Mouse (Mus musculus) myocyte (in vitro differentiated cells): ENCODE data around the gene Arid5b. TPM values are rescaled to one million over a fixed set of nuclear protein-coding genes. Genes with fewer than 3 reads are reported as not detected.
A peak's percentile ranks its signal among the peaks of the same experiment; 100 is the strongest.

Experiments used
- H3K27me3 ChIP-seq: one replicate; pipeline ENCODE4 v1.6.1; 2011; ENCODE audit not compliant: control insufficient read depth, insufficient read depth, insufficient read length
- H3K36me3 ChIP-seq: one replicate; pipeline ENCODE4 v1.6.1; 2011; ENCODE audit not compliant: control insufficient read depth, insufficient read depth
- H3K4me2 ChIP-seq: one replicate; pipeline ENCODE4 v1.6.1; 2011; ENCODE audit warnings: low read depth, control low read depth
- H3K4me3 ChIP-seq: one replicate; pipeline ENCODE4 v1.5.1; 2011; ENCODE audit warnings: mild to moderate bottlenecking, control low read depth, moderate library complexity
- H3K79me2 ChIP-seq: one replicate; pipeline ENCODE4 v1.6.1; 2011; ENCODE audit not compliant: control insufficient read depth, insufficient read depth
- H3ac ChIP-seq: one replicate; pipeline ENCODE4 v1.6.1; 2011; ENCODE audit not compliant: control insufficient read depth, insufficient read length
- CEBPB ChIP-seq: IDR thresholded peaks from 2 replicates; pipeline ENCODE4 v1.6.1; 2011; ENCODE audit warnings: mild to moderate bottlenecking, moderate library complexity; ENCODE audit not compliant: poor library complexity, insufficient read depth, severe bottlenecking
- E2F4 ChIP-seq: IDR thresholded peaks from one replicate; pipeline ENCODE4 v1.6.1; 2011; ENCODE audit warnings: mild to moderate bottlenecking, control low read depth, moderate library complexity; ENCODE audit not compliant: insufficient read depth
- MAX ChIP-seq: IDR thresholded peaks from one replicate; pipeline ENCODE4 v1.6.1; 2011; ENCODE audit warnings: low read depth, mild to moderate bottlenecking, control low read depth
- MYOD1 ChIP-seq, 3 experiments: IDR thresholded peaks; one replicate each; pipeline ENCODE4 v1.6.1; 2011; ENCODE audit warnings: control low read depth in 2 of 3, low read depth in 2 of 3, mild to moderate bottlenecking in 2 of 3, moderate library complexity in 1 of 3; ENCODE audit not compliant: insufficient read length in 2 of 3, control insufficient read depth in 1 of 3
- MYOG ChIP-seq, 3 experiments: IDR thresholded peaks; one replicate each; pipeline ENCODE4 v1.6.1; 2011; ENCODE audit warnings: control low read depth in 2 of 3, low read depth in 2 of 3, mild to moderate bottlenecking in 2 of 3; ENCODE audit not compliant: insufficient read length in 2 of 3, control insufficient read depth in 1 of 3, insufficient read depth in 1 of 3
- POLR2A ChIP-seq: IDR thresholded peaks from one replicate; pipeline ENCODE4 v1.6.1; 2011; ENCODE audit warnings: low read depth, mild to moderate bottlenecking, control low read depth, moderate library complexity; ENCODE audit not compliant: insufficient read length
- POLR2AphosphoS2 ChIP-seq: IDR thresholded peaks from one replicate; pipeline ENCODE4 v1.6.1; 2011; ENCODE audit warnings: low read depth, control low read depth; ENCODE audit not compliant: insufficient read length
- REST ChIP-seq: IDR thresholded peaks from one replicate; pipeline ENCODE4 v1.6.1; 2011; ENCODE audit warnings: mild to moderate bottlenecking, control low read depth, moderate library complexity; ENCODE audit not compliant: insufficient read depth, insufficient read length
- SRF ChIP-seq: IDR thresholded peaks from one replicate; pipeline ENCODE4 v1.6.1; 2011; ENCODE audit warnings: low read depth; ENCODE audit not compliant: control insufficient read depth, insufficient read length
- TCF12 ChIP-seq: IDR thresholded peaks from one replicate; pipeline ENCODE4 v1.6.1; 2011; ENCODE audit warnings: mild to moderate bottlenecking, control low read depth; ENCODE audit not compliant: poor library complexity, insufficient read depth, severe bottlenecking
- TCF3 ChIP-seq: IDR thresholded peaks from one replicate; pipeline ENCODE4 v1.6.1; 2011; ENCODE audit warnings: low read depth, control low read depth; ENCODE audit not compliant: insufficient read length
- USF1 ChIP-seq: IDR thresholded peaks from one replicate; pipeline ENCODE4 v1.6.1; 2011; ENCODE audit warnings: low read depth, mild to moderate bottlenecking, control low read depth, moderate library complexity
- polyA plus RNA-seq: library from polyadenylated mRNA; unstranded; fragments of >200 nt; fragmentation: generic; extraction: Trizol; gene quantifications from one replicate; pipeline ENCODE4 v1.2.1, GENCODE M21; 2012; ENCODE audit warnings: missing spikeins

Gene Arid5b
- 7.7 TPM for polyA plus RNA-seq

DNA sequence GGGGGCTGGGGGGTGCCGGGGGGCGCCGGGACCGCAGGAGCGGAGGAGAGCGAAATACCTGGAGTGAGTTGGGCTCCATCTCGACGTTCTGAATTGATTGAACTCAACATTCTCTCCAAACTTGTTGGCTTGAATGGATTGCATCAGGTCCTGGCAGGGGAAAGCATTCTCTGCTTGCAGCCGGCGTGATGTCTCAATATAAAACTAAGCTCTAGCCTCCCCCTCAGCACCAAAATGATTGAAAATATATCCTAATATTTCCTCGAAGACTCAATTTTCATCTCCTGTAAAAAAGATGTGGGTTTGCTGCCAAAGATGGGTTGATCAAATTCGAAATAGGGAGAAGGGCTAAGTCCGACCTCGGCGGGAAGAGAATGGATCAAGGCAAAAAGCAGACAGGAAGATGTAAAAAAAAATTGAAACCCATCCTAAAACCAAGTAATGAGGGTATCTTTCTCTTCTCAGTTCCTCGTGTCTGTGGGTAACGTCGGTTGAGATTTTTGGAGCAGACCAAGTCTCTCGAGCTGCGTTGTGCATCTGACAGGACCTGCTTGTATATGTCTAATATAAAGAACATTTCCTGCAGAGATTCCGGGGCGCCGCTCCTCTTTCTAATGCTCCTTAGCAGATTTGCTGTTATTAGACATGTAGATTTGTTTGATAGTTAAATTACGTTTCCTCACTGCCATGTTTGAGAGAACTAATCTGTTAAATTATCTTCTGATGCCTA, at the start of gene Arid5b:
Gene Arid5b (minus strand): TSS at position 109 of the 730 bp plus-strand sequence.
- H3ac ChIP-seq = no peak within 1 kb of the TSS
- peak within 1 kb of the TSS; percentile 88 for H3K4me2 ChIP-seq
- H3K4me3 ChIP-seq = peak within 1 kb of the TSS; percentile 77
- peaks cover 9% of the 10 kb centered on the region for H3K36me3 ChIP-seq
- H3K27me3 ChIP-seq = no peaks in the 10 kb centered on the region
- H3K79me2 ChIP-seq = peaks cover 23% of the 10 kb centered on the region
- TF ChIP-seq POLR2A (peak; percentile 58), REST (no peak), POLR2AphosphoS2 (peak; percentile 70)

GRCm38 (mm10) chr10:68325378-68325777, 46.8 kb upstream of the Arid5b start:
- H3ac ChIP-seq = no peak overlapping the region
- H3K79me2 ChIP-seq = no peaks in the 10 kb centered on the region
- H3K36me3 ChIP-seq = no peaks in the 10 kb centered on the region
- no peak for TF ChIP-seq CEBPB
- no peak overlapping the region for H3K4me2 ChIP-seq
- H3K27me3 ChIP-seq = no peaks in the 10 kb centered on the region
- H3K4me3 ChIP-seq = no peak overlapping the region

DNA sequence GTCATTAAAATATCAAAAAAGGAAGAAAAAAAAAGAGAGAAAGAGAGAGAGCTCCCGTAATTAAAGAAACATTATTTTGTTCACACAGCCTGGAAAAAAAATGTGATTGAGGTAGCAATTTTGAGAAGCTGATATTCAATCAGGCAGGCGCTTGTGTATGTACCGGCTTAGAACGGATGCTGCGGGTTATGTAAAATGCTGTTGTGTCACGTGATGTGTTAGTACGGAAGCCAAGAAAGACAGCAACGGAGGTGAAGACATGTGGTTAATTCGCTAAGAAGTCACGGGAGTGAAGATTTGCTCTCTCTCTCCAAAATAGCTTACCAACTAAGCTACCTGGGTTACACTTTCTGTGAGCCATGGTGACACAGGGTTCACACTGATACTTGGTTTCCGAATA, 45.5 kb upstream of the Arid5b start:
- H3K4me2 ChIP-seq = no peak overlapping the region
- TF ChIP-seq MYOG (IDR thresholded peaks at IDR 0.05; ENCODE audit: control insufficient read depth in 1 of 3, insufficient read depth in 1 of 3, insufficient read length in 2 of 3, low read depth in 2 of 3) (no peak), CEBPB (no peak), E2F4 (no peak), TCF12 (no peak), MAX (no peak), SRF (no peak), POLR2A (no peak), MYOD1 (IDR thresholded peaks at IDR 0.05; ENCODE audit: control insufficient read depth in 1 of 3, insufficient read length in 2 of 3, low read depth in 2 of 3) (no peak), TCF3 (no peak)
- H3K36me3 ChIP-seq = no peaks in the 10 kb centered on the region
- no peaks in the 10 kb centered on the region for H3K27me3 ChIP-seq
- no peaks in the 10 kb centered on the region for H3K79me2 ChIP-seq
- no peak overlapping the region for H3ac ChIP-seq
- H3K4me3 ChIP-seq = no peak overlapping the region

DNA sequence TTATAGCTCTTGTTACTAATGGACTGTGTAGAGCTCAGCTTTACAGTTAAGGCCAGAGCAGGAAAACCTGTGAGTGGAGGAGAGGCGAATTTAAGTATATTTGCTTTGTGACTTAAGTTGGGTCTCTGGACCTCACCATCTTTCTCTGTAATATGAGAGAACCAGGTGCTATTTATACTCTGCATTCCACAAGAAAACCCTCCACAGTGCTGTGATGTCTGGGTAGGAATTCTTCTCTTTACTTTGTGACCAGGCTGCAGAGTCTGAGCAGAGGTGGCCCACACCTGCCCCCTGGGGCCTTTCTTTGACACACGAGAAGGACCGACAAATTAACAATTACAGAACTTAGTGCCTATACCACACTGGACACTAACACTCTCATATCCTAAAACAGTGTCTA, 44.6 kb upstream of the Arid5b start:
- H3K79me2 ChIP-seq = no peaks in the 10 kb centered on the region
- TF ChIP-seq SRF = no peak
- TF ChIP-seq MAX = no peak
- TF ChIP-seq TCF12 = no peak
- no peak for TF ChIP-seq TCF3
- no peaks in the 10 kb centered on the region for H3K27me3 ChIP-seq
- no peak overlapping the region for H3ac ChIP-seq
- no peaks in the 10 kb centered on the region for H3K36me3 ChIP-seq
- H3K4me3 ChIP-seq = no peak overlapping the region
- H3K4me2 ChIP-seq = no peak overlapping the region

GRCm38 (mm10) chr10:68320986-68321385, 42.4 kb upstream of the Arid5b start:
- Histone ChIP-seq H3K27me3 (no peaks in the 10 kb centered on the region), H3K4me2 (no peak overlapping the region), H3ac (no peak overlapping the region), H3K4me3 (no peak overlapping the region), H3K36me3 (no peaks in the 10 kb centered on the region), H3K79me2 (no peaks in the 10 kb centered on the region)
- TF ChIP-seq POLR2AphosphoS2 (no peak), CEBPB (no peak), MYOG (IDR thresholded peaks at IDR 0.05; ENCODE audit: control insufficient read depth in 1 of 3, insufficient read depth in 1 of 3, insufficient read length in 2 of 3, low read depth in 2 of 3) (peak in 1 of 3 experiments; percentile 18), MYOD1 (IDR thresholded peaks at IDR 0.05; ENCODE audit: control insufficient read depth in 1 of 3, insufficient read length in 2 of 3, low read depth in 2 of 3) (peak in 2 of 3 experiments; percentile 22 to 50), TCF3 (peak; percentile 3), REST (no peak), E2F4 (no peak), MAX (no peak)

- TF ChIP-seq POLR2A (no peak), MYOG (IDR thresholded peaks at IDR 0.05; ENCODE audit: control insufficient read depth in 1 of 3, insufficient read depth in 1 of 3, insufficient read length in 2 of 3, low read depth in 2 of 3) (no peak), SRF (no peak), E2F4 (no peak), CEBPB (no peak), MYOD1 (IDR thresholded peaks at IDR 0.05; ENCODE audit: control insufficient read depth in 1 of 3, insufficient read length in 2 of 3, low read depth in 2 of 3) (no peak), TCF12 (no peak), REST (no peak), TCF3 (no peak), MAX (no peak), POLR2AphosphoS2 (no peak), USF1 (no peak)
These were observed 42.0 kb upstream of the Arid5b start for GRCm38 (mm10) chr10:68320496-68320895.

More at GRCm38 (mm10) chr10:68320496-68320895, 42.0 kb upstream of the Arid5b start:
- Histone ChIP-seq H3K4me3 (no peak overlapping the region), H3K79me2 (no peaks in the 10 kb centered on the region), H3K27me3 (no peaks in the 10 kb centered on the region), H3ac (no peak overlapping the region), H3K36me3 (no peaks in the 10 kb centered on the region), H3K4me2 (no peak overlapping the region)
